Mouse (Mus musculus): Measurements from ENCODE around the gene Gm5737.

DNA sequence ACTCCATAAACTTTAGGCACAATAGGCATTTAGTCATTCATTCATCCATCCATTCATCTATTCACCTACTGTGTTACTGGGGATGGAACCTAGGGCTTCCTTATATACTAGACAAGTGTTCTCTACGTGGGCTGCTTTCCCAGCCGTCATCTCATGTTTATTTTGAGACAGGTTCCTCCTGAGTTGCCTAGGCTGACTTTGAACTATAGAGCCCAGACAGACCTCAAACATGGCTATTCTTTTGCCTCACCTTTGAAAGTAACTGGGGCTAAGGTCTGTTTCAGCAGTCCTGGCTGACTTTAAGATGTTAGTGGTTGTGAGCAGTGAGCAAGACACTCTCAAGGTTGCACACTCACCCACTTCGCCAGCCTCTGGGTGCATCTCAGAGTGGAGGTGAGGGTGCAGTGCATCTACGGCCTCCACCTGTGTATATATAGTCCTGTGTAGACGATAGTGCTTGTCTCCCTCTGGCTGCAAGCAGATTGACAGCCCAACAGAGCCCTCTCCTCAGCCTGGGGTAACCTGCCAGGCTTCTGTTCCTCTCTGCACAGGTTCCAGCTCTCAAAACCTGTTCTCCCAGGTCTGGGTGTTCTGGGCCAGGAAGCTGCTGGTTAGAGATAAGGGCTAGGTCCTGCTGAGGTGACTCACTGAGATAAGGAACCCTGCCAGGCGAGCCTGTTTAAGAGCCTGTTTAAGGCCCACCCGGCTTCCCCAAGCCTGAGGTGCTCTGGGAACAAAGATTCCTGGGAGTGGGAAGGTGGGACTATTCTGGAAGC, 62.8 kb downstream of the Gm5737 start:
- TF ChIP-seq EP300 (IDR thresholded peaks at IDR 0.05; ENCODE audit: insufficient read depth, low read depth, low read length) (no peak), CTCF (IDR thresholded peaks at IDR 0.05) (no peak), POLR2A (IDR thresholded peaks at IDR 0.05; ENCODE audit: insufficient read depth, low read depth, low read length) (no peak)
